Mouse (Mus musculus): ENCODE data around the gene Adamts8. TPM values are rescaled to one million over a fixed set of nuclear protein-coding genes. Genes with fewer than 3 reads are reported as not detected.
A peak's percentile ranks its signal among the peaks of the same experiment; 100 is the strongest.

The Adamts8 gene
- total RNA-seq, 2 experiments from 2014 or later = 9.4 to 9.5 TPM

- no peak for DNase-seq (ENCODE audit: low spot score in 2 of 2)
- intact Hi-C loops (cut with DNase I) = no loop called here
Measured at GRCm38 (mm10) chr9:30968130-30968529, 25.8 kb downstream of the Adamts8 start.

- intact Hi-C loops (cut with DNase I) = no loop called here
Measured at GRCm38 (mm10) chr9:30970001-30970400, 27.6 kb downstream of the Adamts8 start.

GRCm38 (mm10) chr9:30971967-30972366, 29.6 kb downstream of the Adamts8 start:
- intact Hi-C loops (cut with DNase I) = no loop called here
- DNase-seq (ENCODE audit: low spot score in 2 of 2) = no peak

More at GRCm38 (mm10) chr9:30970001-30970400, 27.6 kb downstream of the Adamts8 start:
- no peak for DNase-seq (ENCODE audit: low spot score in 2 of 2)

- DNase-seq (ENCODE audit: low spot score in 2 of 2) = no peak
- intact Hi-C loops (cut with DNase I) = no loop called here
Measured at GRCm38 (mm10) chr9:30976339-30977023, 34.1 kb downstream of the Adamts8 start.

GRCm38 (mm10) chr9:30980467-30980866, 38.1 kb downstream of the Adamts8 start:
- intact Hi-C loops (cut with DNase I) = no loop called here

GRCm38 (mm10) chr9:30985782-30986181, 43.4 kb downstream of the Adamts8 start:
- no peak for DNase-seq (ENCODE audit: low spot score in 2 of 2)
- intact Hi-C loops (cut with DNase I) = no loop called here

More at GRCm38 (mm10) chr9:30980467-30980866, 38.1 kb downstream of the Adamts8 start:
- peak; percentile 13 to 18 for DNase-seq (ENCODE audit: low spot score in 2 of 2)

GRCm38 (mm10) chr9:30993106-30993505, 50.7 kb downstream of the Adamts8 start:
- DNase-seq (ENCODE audit: low spot score in 2 of 2) = no peak
- intact Hi-C loops (cut with DNase I) = no loop called here

GRCm38 (mm10) chr9:30996590-30997562, 54.5 kb downstream of the Adamts8 start:
- intact Hi-C loops (cut with DNase I) = no loop called here

GRCm38 (mm10) chr9:31000641-31001040, 58.3 kb downstream of the Adamts8 start:
- DNase-seq (ENCODE audit: low spot score in 2 of 2) = no peak
- intact Hi-C loops (cut with DNase I) = no loop called here

More at GRCm38 (mm10) chr9:30996590-30997562, 54.5 kb downstream of the Adamts8 start:
- DNase-seq (ENCODE audit: low spot score in 2 of 2) = no peak

- DNase-seq (ENCODE audit: low spot score in 2 of 2) = no peak
- intact Hi-C loops (cut with DNase I) = no loop called here
Measured at GRCm38 (mm10) chr9:31002528-31002927, 60.2 kb downstream of the Adamts8 start.

GRCm38 (mm10) chr9:31009334-31009733, 67.0 kb downstream of the Adamts8 start:
- DNase-seq (ENCODE audit: low spot score in 2 of 2) = no peak
- intact Hi-C loops (cut with DNase I) = no loop called here

- intact Hi-C loops (cut with DNase I) = no loop called here
- DNase-seq (ENCODE audit: low spot score in 2 of 2) = no peak
Measured at GRCm38 (mm10) chr9:31010040-31010439, 67.7 kb downstream of the Adamts8 start.

GRCm38 (mm10) chr9:31010749-31011148, 68.4 kb downstream of the Adamts8 start:
- DNase-seq (ENCODE audit: low spot score in 2 of 2) = peak; percentile 13 to 19
- intact Hi-C loops (cut with DNase I) = no loop called here

- intact Hi-C loops (cut with DNase I) = no loop called here
- peak in 1 of 2 experiments; percentile 13 for DNase-seq (ENCODE audit: low spot score in 2 of 2)
Measured at GRCm38 (mm10) chr9:31011533-31011932, 69.2 kb downstream of the Adamts8 start.

- intact Hi-C loops (cut with DNase I) = no loop called here
- no peak for DNase-seq (ENCODE audit: low spot score in 2 of 2)
Measured at GRCm38 (mm10) chr9:31012674-31013073, 70.3 kb downstream of the Adamts8 start.

GRCm38 (mm10) chr9:31013415-31013814, 71.1 kb downstream of the Adamts8 start:
- intact Hi-C loops (cut with DNase I) = no loop called here
- DNase-seq (ENCODE audit: low spot score in 2 of 2) = no peak

Data from left cerebral cortex, postnatal 14 days (tissue).